30 mouse cellular contexts compared by ENCODE assay signal in the genomic region with DNA sequence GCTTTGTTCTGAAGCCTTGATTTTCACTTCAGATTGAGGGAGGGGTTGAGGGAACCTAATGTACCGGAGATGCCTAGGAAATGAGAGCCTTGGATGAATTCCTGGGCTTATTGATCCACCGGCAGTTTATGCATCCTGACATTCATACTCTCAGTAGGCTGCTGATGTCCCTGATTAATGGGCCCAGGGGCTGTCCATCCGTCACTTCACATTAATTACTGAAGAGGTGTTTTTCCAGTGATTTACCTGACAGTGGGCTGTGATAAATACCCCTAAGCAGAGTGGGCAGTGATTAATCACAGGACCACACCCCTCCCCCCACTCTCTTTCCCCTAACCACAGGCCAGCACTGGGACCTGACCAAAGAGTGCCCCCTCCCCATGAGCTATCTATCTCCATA. TPM values are rescaled to one million over a fixed set of nuclear protein-coding genes. Genes with fewer than 3 reads are reported as not detected.
A peak's percentile ranks its signal among the peaks of the same experiment; 100 is the strongest.
DNase-seq lines count a peak whose midpoint lies in the region; ATAC-seq lines count a peak whose summit lies in the region.
"Had no signal": no experiment of that assay in that cellular context is flagged by ENCODE, and none has a peak within 500 bp of the region (broad histone marks: within the 10 kb centered on the region; RNA-seq: fewer than 3 reads in every experiment).

No protein-coding gene starts in this region.

- no peak overlapping the region for H3K4me2 ChIP-seq in hindbrain, embryonic 14.5 days (replicated peaks)
- no peak overlapping the region for H3K4me2 ChIP-seq in hindbrain, embryonic 11.5 days (replicated peaks; ENCODE audit: low read depth, low read length)
- H3K4me2 ChIP-seq in hindbrain, embryonic 16.5 days (ENCODE audit: low read length): no peak overlapping the region
- H3K4me2 ChIP-seq: embryonic facial prominence, embryonic 15.5 days; forebrain, embryonic 13.5 days; heart, embryonic 15.5 days; kidney, embryonic 15.5 days; limb, embryonic 13.5 days; liver, embryonic 11.5 days; lung, embryonic 15.5 days; midbrain, embryonic 12.5 days; stomach, embryonic 15.5 days had no signal

- WGBS in hindbrain, embryonic 10.5 days: 72% methylated on average over 3 of the region's 3 CpGs
- 42% methylated on average over 3 of the region's 3 CpGs for WGBS in hindbrain, embryonic 14.5 days
- WGBS in hindbrain, embryonic 11.5 days: 53% methylated on average over 3 of the region's 3 CpGs
- 50% methylated on average over 3 of the region's 3 CpGs for WGBS in hindbrain, embryonic 16.5 days

- no peak for ATAC-seq in hindbrain, embryonic 14.5 days (ENCODE audit: low FRiP score)
- ATAC-seq in hindbrain, embryonic 11.5 days (ENCODE audit: low FRiP score): peak; percentile 57
- ATAC-seq in hindbrain, embryonic 16.5 days: peak; percentile 45; the same call in 1 of the 2 replicates
- ATAC-seq: forebrain, embryonic 13.5 days; inflammation-experienced regulatory T-cells, adult 6 months; Patski had no signal

- no peak overlapping the region for H3K4me3 ChIP-seq in hindbrain, embryonic 10.5 days
- no peak overlapping the region for H3K4me3 ChIP-seq in hindbrain, embryonic 14.5 days (replicated peaks; ENCODE audit: low read length)
- H3K4me3 ChIP-seq in hindbrain, embryonic 11.5 days (ENCODE audit: low read depth, low read length): no peak overlapping the region
- H3K4me3 ChIP-seq in hindbrain, embryonic 16.5 days (ENCODE audit: low read length): no peak overlapping the region
- H3K4me3 ChIP-seq: embryonic facial prominence, embryonic 10.5 days; embryonic facial prominence, embryonic 15.5 days; forebrain, embryonic 13.5 days; heart, embryonic 10.5 days; heart, embryonic 15.5 days; kidney, embryonic 15.5 days; limb, embryonic 13.5 days; lung, embryonic 15.5 days; midbrain, embryonic 12.5 days; stomach, embryonic 15.5 days had no signal

- peak; percentile 9 for DNase-seq in hindbrain, embryonic 10.5 days (ENCODE audit: low spot score)
- no peak for DNase-seq in hindbrain, embryonic 14.5 days (ENCODE audit: low spot score)
- peak; percentile 42 for DNase-seq in hindbrain, embryonic 11.5 days (ENCODE audit: low spot score)
- peak; percentile 60 for DNase-seq in retina, postnatal 1 day
- no peak for DNase-seq in adrenal gland, adult 18-20 months (ENCODE audit: low spot score in 2 of 2)
- DNase-seq in testis, postnatal 14 days (ENCODE audit: low spot score): no peak
- DNase-seq: adrenal gland, postnatal 14 days; cerebellum, adult 11 months; cerebellum, adult 9-11 months; gastrocnemius, postnatal 14 days; heart, postnatal 36 days; kidney, adult 11 months; kidney, postnatal 25 days; lung, postnatal 36 days; right cerebral cortex, postnatal 25 days; thymus, postnatal 14 days had no signal

- no peak overlapping the region for H3K9ac ChIP-seq in hindbrain, embryonic 14.5 days
- H3K9ac ChIP-seq in hindbrain, embryonic 11.5 days (ENCODE audit: low read depth, low read length): no peak overlapping the region
- H3K9ac ChIP-seq in hindbrain, embryonic 16.5 days (ENCODE audit: low read depth, low read length): no peak overlapping the region
- H3K9ac ChIP-seq: embryonic facial prominence, embryonic 15.5 days; forebrain, embryonic 13.5 days; heart, embryonic 15.5 days; kidney, embryonic 15.5 days; limb, embryonic 13.5 days; lung, embryonic 15.5 days; midbrain, embryonic 12.5 days; stomach, embryonic 15.5 days had no signal

- no peak overlapping the region for H3K27ac ChIP-seq in hindbrain, embryonic 10.5 days
- H3K27ac ChIP-seq in hindbrain, embryonic 14.5 days: no peak overlapping the region
- H3K27ac ChIP-seq in hindbrain, embryonic 11.5 days (ENCODE audit: low read depth, low read length): no peak overlapping the region
- H3K27ac ChIP-seq in hindbrain, embryonic 16.5 days (ENCODE audit: low read depth, low read length): no peak overlapping the region
- H3K27ac ChIP-seq: embryonic facial prominence, embryonic 10.5 days; embryonic facial prominence, embryonic 15.5 days; forebrain, embryonic 13.5 days; heart, embryonic 10.5 days; heart, embryonic 15.5 days; kidney, embryonic 15.5 days; limb, embryonic 13.5 days; midbrain, embryonic 12.5 days; stomach, embryonic 15.5 days had no signal

- no peaks in the 10 kb centered on the region for H3K27me3 ChIP-seq in hindbrain, embryonic 10.5 days (ENCODE audit: insufficient read depth, poor library complexity, severe bottlenecking)
- H3K27me3 ChIP-seq in hindbrain, embryonic 14.5 days (ENCODE audit: control insufficient read depth, insufficient read depth, low read length): no peaks in the 10 kb centered on the region
- no peaks in the 10 kb centered on the region for H3K27me3 ChIP-seq in hindbrain, embryonic 11.5 days (ENCODE audit: control insufficient read depth, insufficient read depth, low read length)
- H3K27me3 ChIP-seq in hindbrain, embryonic 16.5 days (replicated peaks; ENCODE audit: control insufficient read depth, insufficient read depth, low read length): no peaks in the 10 kb centered on the region
- H3K27me3 ChIP-seq: embryonic facial prominence, embryonic 15.5 days; forebrain, embryonic 13.5 days; heart, embryonic 15.5 days; kidney, embryonic 15.5 days; limb, embryonic 13.5 days; lung, embryonic 15.5 days; midbrain, embryonic 12.5 days; Patski; stomach, embryonic 15.5 days had no signal

- H3K9me3 ChIP-seq in hindbrain, embryonic 10.5 days: no peaks in the 10 kb centered on the region
- no peaks in the 10 kb centered on the region for H3K9me3 ChIP-seq in hindbrain, embryonic 14.5 days (ENCODE audit: control insufficient read depth, low read length)
- H3K9me3 ChIP-seq in hindbrain, embryonic 11.5 days (ENCODE audit: control insufficient read depth, low read length): no peaks in the 10 kb centered on the region
- no peaks in the 10 kb centered on the region for H3K9me3 ChIP-seq in hindbrain, embryonic 16.5 days (ENCODE audit: control insufficient read depth, low read length)
- H3K9me3 ChIP-seq: embryonic facial prominence, embryonic 10.5 days; embryonic facial prominence, embryonic 15.5 days; forebrain, embryonic 13.5 days; heart, embryonic 10.5 days; heart, embryonic 15.5 days; kidney, embryonic 15.5 days; limb, embryonic 13.5 days; lung, embryonic 15.5 days; midbrain, embryonic 12.5 days; stomach, embryonic 15.5 days had no signal

- no peaks in the 10 kb centered on the region for H3K36me3 ChIP-seq in hindbrain, embryonic 10.5 days
- no peaks in the 10 kb centered on the region for H3K36me3 ChIP-seq in hindbrain, embryonic 14.5 days (replicated peaks; ENCODE audit: control insufficient read depth, insufficient read depth)
- H3K36me3 ChIP-seq in hindbrain, embryonic 11.5 days (ENCODE audit: control insufficient read depth, insufficient read depth, low read length): no peaks in the 10 kb centered on the region
- no peaks in the 10 kb centered on the region for H3K36me3 ChIP-seq in hindbrain, embryonic 16.5 days (ENCODE audit: control insufficient read depth, insufficient read depth, low read length)
- H3K36me3 ChIP-seq: embryonic facial prominence, embryonic 10.5 days; embryonic facial prominence, embryonic 15.5 days; heart, embryonic 10.5 days; heart, embryonic 15.5 days; kidney, embryonic 15.5 days; limb, embryonic 13.5 days; lung, embryonic 15.5 days; midbrain, embryonic 12.5 days; stomach, embryonic 15.5 days had no signal

- H3K4me1 ChIP-seq in hindbrain, embryonic 10.5 days (replicated peaks): peaks cover 13% of the 10 kb centered on the region; the same call in 1 of the 2 replicates
- H3K4me1 ChIP-seq in hindbrain, embryonic 14.5 days (replicated peaks; ENCODE audit: control insufficient read depth, insufficient read depth, low read length): peaks cover 8% of the 10 kb centered on the region; the same call in 1 of the 2 replicates
- no peaks in the 10 kb centered on the region for H3K4me1 ChIP-seq in hindbrain, embryonic 11.5 days (replicated peaks; ENCODE audit: control insufficient read depth, insufficient read depth, low read length)
- H3K4me1 ChIP-seq in hindbrain, embryonic 16.5 days (ENCODE audit: control insufficient read depth, insufficient read depth, low read depth, low read length): peaks cover 3% of the 10 kb centered on the region; the same call in 1 of the 2 replicates
- H3K4me1 ChIP-seq: forebrain, embryonic 13.5 days; stomach, embryonic 15.5 days had no signal

RNA-seq across cellular contexts. Expression of gene R3hcc1l, which starts 22.1 kb away (rescaled TPM):
- 15.4 and 25.0 TPM in 2 replicates for polyA plus RNA-seq in hindbrain, embryonic 10.5 days (2016; fragmentation: Nextera tagmentation; extraction: Ambion mirVana)
- 12.7 and 18.7 TPM in 2 replicates for polyA plus RNA-seq in hindbrain, embryonic 14.5 days (2014; fragmentation: Nextera tagmentation; extraction: Ambion mirVana)
- polyA plus RNA-seq in hindbrain, embryonic 11.5 days (2014; fragmentation: Nextera tagmentation; extraction: Ambion mirVana): 23.4 and 24.7 TPM in 2 replicates
- 11.4 and 14.1 TPM in 2 replicates for polyA plus RNA-seq in hindbrain, embryonic 16.5 days (2015; fragmentation: Nextera tagmentation; extraction: Ambion mirVana)
- 10 to 100 TPM; 23.8 to 26.9 TPM for total RNA-seq in adrenal gland, adult 18-20 months (2021)

Comparison
In these comparisons a context has a peak if more than half of its experiments do, and no peak if none do; other contexts are left out.
1. DNase-seq: peak in hindbrain, embryonic 10.5 days (single experiment), hindbrain, embryonic 11.5 days (single experiment) and retina, postnatal 1 day (single experiment); none in hindbrain, embryonic 14.5 days (single experiment), adrenal gland, adult 18-20 months (0 of 2) and testis, postnatal 14 days (single experiment).